Mouse (Mus musculus): ENCODE measurements at regions not wholly inside any gene's neighbourhood (a gene's known extent, or its start where the extent isn't known, plus 50 kb on each side); places are given as distances from the start of the nearest gene placed in this dataset.

DNA sequence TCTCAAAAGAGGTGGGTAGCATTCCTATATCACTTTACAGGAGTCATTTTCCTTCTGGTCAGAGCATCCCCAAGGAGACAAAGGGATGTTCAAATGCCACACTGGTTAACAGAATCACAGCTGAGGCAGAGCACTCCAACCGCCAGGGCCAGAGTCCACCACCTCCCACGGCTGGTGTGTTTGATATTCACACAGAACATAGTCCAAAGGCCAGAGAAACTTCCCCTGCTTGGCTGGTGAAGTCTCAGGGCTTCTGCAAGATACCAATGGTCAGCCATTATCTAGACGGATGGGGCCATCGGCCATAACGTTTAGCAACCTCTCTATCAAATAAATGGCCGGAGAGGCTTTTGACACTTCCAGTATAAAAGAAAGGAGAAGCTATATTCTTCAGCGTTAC is 313.8 kb downstream of the Nucb2 start:
- no peak for TF ChIP-seq MYOG (IDR thresholded peaks at IDR 0.05; ENCODE audit: control insufficient read depth, extremely low read depth, insufficient read length)
- TF ChIP-seq CTCF (IDR thresholded peaks at IDR 0.05; ENCODE audit: control insufficient read depth, insufficient read depth, insufficient read length): no peak
- no peak for TF ChIP-seq MYOD1 (IDR thresholded peaks at IDR 0.05; ENCODE audit: control insufficient read depth, insufficient read length, low read depth)

Measured in C2C12 (cell line).